9 mouse cellular contexts compared by ENCODE assay signal in genomic region chr1:21961251-21962082, GRCm38 (mm10). TPM values are rescaled to one million over a fixed set of nuclear protein-coding genes. Genes with fewer than 3 reads are reported as not detected.
A peak's percentile ranks its signal among the peaks of the same experiment; 100 is the strongest.
DNase-seq lines count a peak whose midpoint lies in the region; ATAC-seq and TF ChIP-seq lines count a peak whose summit lies in the region.
"Had no signal": no experiment of that assay in that cellular context is flagged by ENCODE, and none has a peak within 500 bp of the region (broad histone marks: within the 10 kb centered on the region; RNA-seq: fewer than 3 reads in every experiment).

TSS of gene Kcnq5 (minus strand) at chr1:21961942.

- peak within 1 kb of the TSS; percentile 75 for H3K9ac ChIP-seq in embryonic facial prominence, embryonic 13.5 days
- H3K9ac ChIP-seq in heart, embryonic 11.5 days (ENCODE audit: low read depth, low read length): peak within 1 kb of the TSS; percentile 71
- no peak within 1 kb of the TSS for H3K9ac ChIP-seq in liver, embryonic 14.5 days (replicated peaks)
- H3K9ac ChIP-seq in neural tube, embryonic 14.5 days (replicated peaks; ENCODE audit: low read depth, low read length): peak within 1 kb of the TSS; percentile 66

- H3K36me3 ChIP-seq in erythroblast, embryonic 14.5 days (ENCODE audit: control insufficient read depth): no peaks in the 10 kb centered on the region
- no peaks in the 10 kb centered on the region for H3K36me3 ChIP-seq in embryonic facial prominence, embryonic 13.5 days
- H3K36me3 ChIP-seq in heart, embryonic 11.5 days (ENCODE audit: control insufficient read depth, insufficient read depth, low read length): no peaks in the 10 kb centered on the region
- no peaks in the 10 kb centered on the region for H3K36me3 ChIP-seq in liver, embryonic 14.5 days (replicated peaks; ENCODE audit: control insufficient read depth, insufficient read depth, low read depth)
- no peaks in the 10 kb centered on the region for H3K36me3 ChIP-seq in neural tube, embryonic 14.5 days (ENCODE audit: control insufficient read depth, insufficient read depth, low read length)

- no peak for TF ChIP-seq EP300 in liver, embryonic 14.5 days (IDR thresholded peaks at IDR 0.05; ENCODE audit: low read depth)

- peak within 1 kb of the TSS; percentile 94 for H3K4me2 ChIP-seq in embryonic facial prominence, embryonic 13.5 days
- peak within 1 kb of the TSS; percentile 94 for H3K4me2 ChIP-seq in heart, embryonic 11.5 days
- H3K4me2 ChIP-seq in liver, embryonic 14.5 days (ENCODE audit: low read depth): peak within 1 kb of the TSS; percentile 56
- peak within 1 kb of the TSS; percentile 85 for H3K4me2 ChIP-seq in neural tube, embryonic 14.5 days (ENCODE audit: low read depth, low read length)

- H3K4me1 ChIP-seq in erythroblast, embryonic 14.5 days (ENCODE audit: control insufficient read depth): peaks cover 4% of the 10 kb centered on the region; the same call in 1 of the 2 replicates
- H3K4me1 ChIP-seq in embryonic facial prominence, embryonic 13.5 days: peaks cover 21% of the 10 kb centered on the region
- peaks cover 16% of the 10 kb centered on the region for H3K4me1 ChIP-seq in heart, embryonic 11.5 days (ENCODE audit: control insufficient read depth, insufficient read depth, low read length)
- H3K4me1 ChIP-seq in liver, embryonic 14.5 days (replicated peaks; ENCODE audit: control insufficient read depth in 2 of 2, insufficient read depth in 2 of 2, low read length in 1 of 2): peaks cover 0 to 7% of the 10 kb centered on the region in 2 experiments; a peak in 1 of 4 replicates
- 0 out of 2 replicates have a peak, but pooled peaks cover 4% of the 10 kb centered on the region for H3K4me1 ChIP-seq in neural tube, embryonic 14.5 days (ENCODE audit: control insufficient read depth, insufficient read depth, low read length)

- no peak for TF ChIP-seq CTCF in liver, embryonic 14.5 days (IDR thresholded peaks at IDR 0.05; ENCODE audit: low read depth)

- peak within 1 kb of the TSS; percentile 35 for H3K4me3 ChIP-seq in erythroblast, embryonic 14.5 days (replicated peaks)
- peak within 1 kb of the TSS; percentile 64 for H3K4me3 ChIP-seq in embryonic facial prominence, embryonic 13.5 days
- peak within 1 kb of the TSS; percentile 82 for H3K4me3 ChIP-seq in heart, embryonic 11.5 days (ENCODE audit: low read depth, low read length)
- H3K4me3 ChIP-seq in liver, embryonic 14.5 days (ENCODE audit: insufficient read depth in 1 of 2, low read depth in 2 of 2, low read length in 2 of 2): peak within 1 kb of the TSS; percentile 42 to 53
- H3K4me3 ChIP-seq in neural tube, embryonic 14.5 days (ENCODE audit: low read depth, low read length): peak within 1 kb of the TSS; percentile 61

- no peaks in the 10 kb centered on the region for H3K9me3 ChIP-seq in erythroblast, embryonic 14.5 days (ENCODE audit: control insufficient read depth, low read length)
- H3K9me3 ChIP-seq in embryonic facial prominence, embryonic 13.5 days: no peaks in the 10 kb centered on the region
- no peaks in the 10 kb centered on the region for H3K9me3 ChIP-seq in heart, embryonic 11.5 days (replicated peaks; ENCODE audit: control insufficient read depth, low read length)
- no peaks in the 10 kb centered on the region for H3K9me3 ChIP-seq in liver, embryonic 14.5 days (ENCODE audit: control insufficient read depth, low read length)
- no peaks in the 10 kb centered on the region for H3K9me3 ChIP-seq in neural tube, embryonic 14.5 days (ENCODE audit: control insufficient read depth, low read length)

- WGBS in embryonic facial prominence, embryonic 13.5 days: under 1% methylated on average over 71 of the region's 89 CpGs
- under 1% methylated on average over 83 of the region's 89 CpGs for WGBS in heart, embryonic 11.5 days (ENCODE audit: insufficient replicate concordance)
- 2% methylated on average over 61 of the region's 89 CpGs for WGBS in liver, embryonic 14.5 days (ENCODE audit: insufficient replicate concordance)
- 2% methylated on average over 55 of the region's 89 CpGs for WGBS in neural tube, embryonic 14.5 days

- peak; percentile 63 for DNase-seq in kidney, postnatal 14 days
- DNase-seq in liver, embryonic 14.5 days (ENCODE audit: low read depth in 3 of 3, low spot score in 3 of 3): no peak
- DNase-seq in testis, postnatal 10 days (ENCODE audit: low spot score): peak; percentile 79

- H3K27ac ChIP-seq in embryonic facial prominence, embryonic 13.5 days: peak within 1 kb of the TSS; percentile 55
- peak within 1 kb of the TSS; percentile 95 for H3K27ac ChIP-seq in heart, embryonic 11.5 days (ENCODE audit: low read depth, low read length)
- no peak within 1 kb of the TSS for H3K27ac ChIP-seq in liver, embryonic 14.5 days
- peak within 1 kb of the TSS; percentile 22; the same call in 1 of the 2 replicates for H3K27ac ChIP-seq in neural tube, embryonic 14.5 days (ENCODE audit: low read depth, low read length)

- ATAC-seq in erythroblast, adult 5-6 weeks (replicated peaks; ENCODE audit: low FRiP score, poor library complexity, severe bottlenecking): no peak
- peak; percentile 73 for ATAC-seq in embryonic facial prominence, embryonic 13.5 days (ENCODE audit: insufficient number of reproducible peaks, insufficient read depth, low FRiP score, low TSS enrichment, low read depth)
- ATAC-seq in heart, embryonic 11.5 days (replicated peaks; ENCODE audit: insufficient number of reproducible peaks, low FRiP score, low TSS enrichment): peak; percentile 70
- ATAC-seq in liver, embryonic 14.5 days (ENCODE audit: insufficient read depth): peak; percentile 47; the same call in 1 of the 2 replicates
- ATAC-seq in neural tube, embryonic 14.5 days (ENCODE audit: low read depth): peak; percentile 88

- H3K27me3 ChIP-seq in erythroblast, embryonic 14.5 days (ENCODE audit: control insufficient read depth): peaks cover 41% of the 10 kb centered on the region
- peaks cover 22% of the 10 kb centered on the region; the same call in 1 of the 2 replicates for H3K27me3 ChIP-seq in embryonic facial prominence, embryonic 13.5 days
- H3K27me3 ChIP-seq in heart, embryonic 11.5 days (ENCODE audit: control insufficient read depth, insufficient read depth, low read length): no peaks in the 10 kb centered on the region
- peaks cover 19% of the 10 kb centered on the region for H3K27me3 ChIP-seq in liver, embryonic 14.5 days (ENCODE audit: control insufficient read depth, insufficient read depth, low read length)
- H3K27me3 ChIP-seq in neural tube, embryonic 14.5 days (ENCODE audit: control insufficient read depth, insufficient read depth, low read length): peaks cover 10% of the 10 kb centered on the region; the same call in 1 of the 2 replicates

RNA-seq across cellular contexts. Expression of gene Kcnq5, which starts in this region (rescaled TPM):
- not detected in 2 replicates for polyA plus RNA-seq in erythroblast, embryonic 14.5 days (2012)
- total RNA-seq in erythroblast, adult 5-6 weeks (2015; ENCODE audit: low replicate concordance): 0.21 and 0.38 TPM in 2 replicates
- 0.28 TPM in 1 of 2 replicates, not detected in the other for total RNA-seq in erythroblast, adult 5-6 weeks (2017; ENCODE audit: low replicate concordance)
- polyA plus RNA-seq in embryonic facial prominence, embryonic 13.5 days (2015; fragmentation: Nextera tagmentation; extraction: Ambion mirVana): 2.4 and 4.9 TPM in 2 replicates
- polyA plus RNA-seq in heart, embryonic 11.5 days (2014; fragmentation: Nextera tagmentation; extraction: Ambion mirVana): 4.2 and 5.3 TPM in 2 replicates
- polyA plus RNA-seq in liver, embryonic 14.5 days (2012; rRNA removed): 0.06 and 0.11 TPM in 2 replicates
- polyA plus RNA-seq in liver, embryonic 14.5 days (2014; fragmentation: Nextera tagmentation; extraction: Ambion mirVana): 0.08 TPM in 1 of 2 replicates, not detected in the other
- 1.5 and 2.6 TPM in 2 replicates for polyA plus RNA-seq in neural tube, embryonic 14.5 days (2014; fragmentation: Nextera tagmentation; extraction: Ambion mirVana)
- total RNA-seq: MEL had no signal

Comparison
In these comparisons a context has a peak if more than half of its experiments do, and no peak if none do; other contexts are left out.
1. Peak in ATAC-seq, H3K4me3 ChIP-seq and H3K4me2 ChIP-seq in liver, embryonic 14.5 days; RNA of the gene not detected or under 1 TPM.
2. DNase-seq: peak in kidney, postnatal 14 days (single experiment) and testis, postnatal 10 days (single experiment); none in liver, embryonic 14.5 days (0 of 3).
3. Peak in every context shown above with its lines, with median percentiles within 50 percentile points of each other: H3K4me3 ChIP-seq and H3K4me2 ChIP-seq.